Mouse (Mus musculus) heart, embryonic 11.5 days (tissue): ENCODE data around the gene Gm20503. TPM values are rescaled to one million over a fixed set of nuclear protein-coding genes. Genes with fewer than 3 reads are reported as not detected.

ENCODE experiments used
- ATAC-seq: fragments of 200-750 bp; cut with Nextera tagmentation; replicated peaks from 2 replicates; pipeline ENCODE4 v1.8.0; 2017; ENCODE audit warnings: moderate library complexity; ENCODE audit not compliant: insufficient number of reproducible peaks, low FRiP score, low TSS enrichment
- H3K27ac ChIP-seq: fragments of 300-500 bp; sonication (generic); 2 replicates; pipeline ENCODE4 v1.5.1; 2014; ENCODE audit warnings: mild to moderate bottlenecking, low read depth, low read length
- H3K27me3 ChIP-seq: fragments of 300-500 bp; sonication (generic); 2 replicates; pipeline ENCODE4 v1.6.1; 2014; ENCODE audit warnings: mild to moderate bottlenecking, low read length, mixed read lengths; ENCODE audit not compliant: control insufficient read depth, insufficient read depth
- H3K36me3 ChIP-seq: fragments of 300-500 bp; sonication (generic); 2 replicates; pipeline ENCODE4 v1.6.1; 2014; ENCODE audit warnings: mild to moderate bottlenecking, low read length, moderate library complexity, mixed read lengths; ENCODE audit not compliant: control insufficient read depth, insufficient read depth
- H3K4me1 ChIP-seq: fragments of 300-500 bp; sonication (generic); 2 replicates; pipeline ENCODE4 v1.6.1; 2014; ENCODE audit warnings: low read length; ENCODE audit not compliant: control insufficient read depth, insufficient read depth
- H3K4me2 ChIP-seq: fragments of 300-500 bp; sonication (generic); 2 replicates; pipeline ENCODE4 v1.6.1; 2014; ENCODE audit warnings: mild to moderate bottlenecking, moderate library complexity
- H3K4me3 ChIP-seq: fragments of 300-500 bp; sonication (generic); 2 replicates; pipeline ENCODE4 v1.5.1; 2014; ENCODE audit warnings: low read depth, low read length
- H3K9ac ChIP-seq: fragments of 300-500 bp; sonication (generic); 2 replicates; pipeline ENCODE4 v1.6.1; 2014; ENCODE audit warnings: mild to moderate bottlenecking, low read depth, low read length, moderate library complexity
- H3K9me3 ChIP-seq: fragments of 300-500 bp; sonication (generic); replicated peaks from 2 replicates; pipeline ENCODE4 v1.6.1; 2016; ENCODE audit warnings: low read length; ENCODE audit not compliant: control insufficient read depth
- WGBS: fragments of 180-500 bp; shearing (Covaris S2); extraction: QIAGEN DNeasy Blood & Tissue Kit; methylation state at CpG from one replicate; pipeline ENCODE4 v1.1.7; 2014; ENCODE audit not compliant: insufficient replicate concordance; 5-methylcytosine and 5-hydroxymethylcytosine counted together
- polyA plus RNA-seq: library from polyadenylated mRNA; unstranded; fragments of >200 nt; fragmentation: Nextera tagmentation; extraction: Ambion mirVana; gene quantifications from 2 replicates; pipeline ENCODE4 v1.2.1, GENCODE M21; 2014

Gm20503 gene
- polyA plus RNA-seq, 1 experiment from 2014 or later, result 7.2 TPM

GRCm38 (mm10) chr4:58985157-58985648 lies 17.8 kb upstream of the Gm20503 start:
- Histone ChIP-seq H3K9me3 (no peaks in the 10 kb centered on the region), H3K4me3 (no peak overlapping the region), H3K27ac (no peak overlapping the region), H3K27me3 (0 out of 2 replicates have a peak, but pooled peaks cover 4% of the 10 kb centered on the region), H3K4me2 (no peak overlapping the region), H3K4me1 (0 out of 2 replicates have a peak, but pooled peaks cover 5% of the 10 kb centered on the region), H3K36me3 (no peaks in the 10 kb centered on the region), H3K9ac (no peak overlapping the region)
- ATAC-seq, result no peak
- WGBS, result 14% methylated on average over 7 of the region's 7 CpGs

GRCm38 (mm10) chr4:58986540-58987190 lies 16.3 kb upstream of the Gm20503 start, which contains the start of gene Ptgr1:
Gene Ptgr1, minus strand, starts transcription at chr4:58987119.
- no peaks in the 10 kb centered on the region for H3K36me3 ChIP-seq
- 0 out of 2 replicates have a peak, but pooled peaks cover 5% of the 10 kb centered on the region for H3K4me1 ChIP-seq
- no peak within 1 kb of the TSS for H3K27ac ChIP-seq
- peak within 1 kb of the TSS; percentile 95 for H3K4me2 ChIP-seq
- 0 out of 2 replicates have a peak, but pooled peaks cover 4% of the 10 kb centered on the region for H3K27me3 ChIP-seq
- WGBS, result 1% methylated on average over 28 of the region's 28 CpGs
- peak within 1 kb of the TSS; percentile 68 for H3K4me3 ChIP-seq
- ATAC-seq, result peak; percentile 72
- H3K9ac ChIP-seq, result peak within 1 kb of the TSS; percentile 53
- no peaks in the 10 kb centered on the region for H3K9me3 ChIP-seq

- no peaks in the 10 kb centered on the region for H3K36me3 ChIP-seq
- WGBS, result 77% methylated on average over 7 of the region's 7 CpGs
- H3K27ac ChIP-seq, result no peak overlapping the region
- ATAC-seq, result no peak
- H3K4me2 ChIP-seq, result no peak overlapping the region
- H3K4me3 ChIP-seq, result no peak overlapping the region
- H3K4me1 ChIP-seq, result 0 out of 2 replicates have a peak, but pooled peaks cover 9% of the 10 kb centered on the region
- 0 out of 2 replicates have a peak, but pooled peaks cover 4% of the 10 kb centered on the region for H3K27me3 ChIP-seq
- no peaks in the 10 kb centered on the region for H3K9me3 ChIP-seq
- no peak overlapping the region for H3K9ac ChIP-seq
Measured at GRCm38 (mm10) chr4:58989303-58989898, 13.6 kb upstream of the Gm20503 start.

- ATAC-seq, result no peak
- 79% methylated on average over 17 of the region's 17 CpGs for WGBS
Measured at GRCm38 (mm10) chr4:58990609-58991434, 12.2 kb upstream of the Gm20503 start.

GRCm38 (mm10) chr4:58992195-58992594 lies 10.8 kb upstream of the Gm20503 start:
- no peak overlapping the region for H3K4me2 ChIP-seq
- H3K27ac ChIP-seq, result no peak overlapping the region

More at GRCm38 (mm10) chr4:58990609-58991434, 12.2 kb upstream of the Gm20503 start:
- Histone ChIP-seq H3K9ac (no peak overlapping the region), H3K4me2 (no peak overlapping the region), H3K4me3 (no peak overlapping the region), H3K9me3 (no peaks in the 10 kb centered on the region), H3K4me1 (peaks cover 12% of the 10 kb centered on the region; the same call in 1 of the 2 replicates), H3K36me3 (no peaks in the 10 kb centered on the region), H3K27me3 (0 out of 2 replicates have a peak, but pooled peaks cover 4% of the 10 kb centered on the region), H3K27ac (no peak overlapping the region)

GRCm38 (mm10) chr4:58994762-58995161 lies 8.2 kb upstream of the Gm20503 start, which contains the start of gene Dnajc25:
Gene Dnajc25, plus strand, starts transcription at chr4:58995062.
- 73% methylated on average over 4 of the region's 4 CpGs for WGBS
- Histone ChIP-seq H3K27me3 (no peaks in the 10 kb centered on the region), H3K36me3 (no peaks in the 10 kb centered on the region), H3K4me3 (no peak within 1 kb of the TSS), H3K27ac (no peak within 1 kb of the TSS), H3K4me2 (no peak within 1 kb of the TSS), H3K9ac (no peak within 1 kb of the TSS), H3K9me3 (no peaks in the 10 kb centered on the region), H3K4me1 (peaks cover 10% of the 10 kb centered on the region; the same call in 1 of the 2 replicates)
- ATAC-seq, result no peak

More at GRCm38 (mm10) chr4:58992195-58992594, 10.8 kb upstream of the Gm20503 start:
- H3K4me3 ChIP-seq, result no peak overlapping the region
- H3K9me3 ChIP-seq, result no peaks in the 10 kb centered on the region
- 39% methylated on average over 5 of the region's 5 CpGs for WGBS
- no peak for ATAC-seq
- H3K9ac ChIP-seq, result no peak overlapping the region
- H3K27me3 ChIP-seq, result 0 out of 2 replicates have a peak, but pooled peaks cover 4% of the 10 kb centered on the region
- H3K36me3 ChIP-seq, result no peaks in the 10 kb centered on the region
- H3K4me1 ChIP-seq, result peaks cover 9% of the 10 kb centered on the region; the same call in 1 of the 2 replicates

GRCm38 (mm10) chr4:58995251-58995693 lies 7.7 kb upstream of the Gm20503 start:
- Histone ChIP-seq H3K4me2 (no peak overlapping the region), H3K4me1 (peaks cover 10% of the 10 kb centered on the region; the same call in 1 of the 2 replicates), H3K9me3 (no peaks in the 10 kb centered on the region), H3K36me3 (no peaks in the 10 kb centered on the region), H3K27me3 (no peaks in the 10 kb centered on the region), H3K4me3 (no peak overlapping the region), H3K27ac (no peak overlapping the region), H3K9ac (no peak overlapping the region)
- no peak for ATAC-seq
- WGBS, result 52% methylated on average over 8 of the region's 8 CpGs

- 48% methylated on average over 5 of the region's 5 CpGs for WGBS
- Histone ChIP-seq H3K36me3 (no peaks in the 10 kb centered on the region), H3K27ac (no peak overlapping the region), H3K9ac (no peak overlapping the region), H3K27me3 (no peaks in the 10 kb centered on the region), H3K4me3 (no peak overlapping the region), H3K9me3 (no peaks in the 10 kb centered on the region), H3K4me2 (no peak overlapping the region), H3K4me1 (peaks cover 10% of the 10 kb centered on the region; the same call in 1 of the 2 replicates)
- no peak for ATAC-seq
Measured at GRCm38 (mm10) chr4:58997081-58997480, 5.9 kb upstream of the Gm20503 start.
